Mouse (Mus musculus) hindbrain, embryonic 16.5 days (tissue): ENCODE data around the gene Uggt1. TPM values are rescaled to one million over a fixed set of nuclear protein-coding genes. Genes with fewer than 3 reads are reported as not detected.

Source experiments
- ATAC-seq: fragments of 200-750 bp; cut with Nextera tagmentation; 2 replicates; pipeline ENCODE4 v1.8.0; 2017; ENCODE audit warnings: moderate TSS enrichment, moderate library complexity
- H3K27ac ChIP-seq: fragments of 300-500 bp; sonication (generic); 2 replicates; pipeline ENCODE4 v1.5.1; 2014; ENCODE audit warnings: low read depth, mild to moderate bottlenecking, control low read depth, low read length, moderate library complexity
- H3K27me3 ChIP-seq: fragments of 300-500 bp; sonication (generic); replicated peaks from 2 replicates; pipeline ENCODE4 v1.6.1; 2014; ENCODE audit warnings: low read length; ENCODE audit not compliant: control insufficient read depth, insufficient read depth
- H3K36me3 ChIP-seq: fragments of 300-500 bp; sonication (generic); 2 replicates; pipeline ENCODE4 v1.6.1; 2014; ENCODE audit warnings: mild to moderate bottlenecking, low read length, moderate library complexity, mixed read lengths; ENCODE audit not compliant: control insufficient read depth, insufficient read depth
- H3K4me1 ChIP-seq: fragments of 300-500 bp; sonication (generic); 2 replicates; pipeline ENCODE4 v1.6.1; 2014; ENCODE audit warnings: low read depth, low read length; ENCODE audit not compliant: control insufficient read depth, insufficient read depth
- H3K4me2 ChIP-seq: fragments of 300-500 bp; sonication (generic); 2 replicates; pipeline ENCODE4 v1.6.1; 2014; ENCODE audit warnings: mild to moderate bottlenecking, low read length, control low read depth, moderate library complexity
- H3K4me3 ChIP-seq: fragments of 300-500 bp; sonication (generic); 2 replicates; pipeline ENCODE4 v1.5.1; 2014; ENCODE audit warnings: mild to moderate bottlenecking, low read length, control low read depth, moderate library complexity
- H3K9ac ChIP-seq: fragments of 300-500 bp; sonication (generic); 2 replicates; pipeline ENCODE4 v1.6.1; 2014; ENCODE audit warnings: low read depth, mild to moderate bottlenecking, control low read depth, low read length, moderate library complexity
- H3K9me3 ChIP-seq: fragments of 300-500 bp; sonication (generic); 2 replicates; pipeline ENCODE4 v1.6.1; 2014; ENCODE audit warnings: mild to moderate bottlenecking, low read length, moderate library complexity; ENCODE audit not compliant: control insufficient read depth
- WGBS: fragments of 180-500 bp; shearing (Covaris S2); extraction: QIAGEN DNeasy Blood & Tissue Kit; methylation state at CpG from one replicate; pipeline ENCODE4 v1.1.7; 2014; 5-methylcytosine and 5-hydroxymethylcytosine counted together
- polyA plus RNA-seq: library from polyadenylated mRNA; unstranded; fragments of >200 nt; fragmentation: Nextera tagmentation; extraction: Ambion mirVana; gene quantifications from 2 replicates; pipeline ENCODE4 v1.2.1, GENCODE M21; 2015

Uggt1 gene
- polyA plus RNA-seq, 1 experiment from 2014 or later = 40.2 TPM

- peaks cover 9% of the 10 kb centered on the region for H3K36me3 ChIP-seq
- H3K27me3 ChIP-seq = no peaks in the 10 kb centered on the region
- H3K4me2 ChIP-seq = no peak overlapping the region
- ATAC-seq = no peak
- H3K9me3 ChIP-seq = no peaks in the 10 kb centered on the region
- H3K27ac ChIP-seq = no peak overlapping the region
- no peak overlapping the region for H3K4me3 ChIP-seq
- H3K4me1 ChIP-seq = no peaks in the 10 kb centered on the region
- no peak overlapping the region for H3K9ac ChIP-seq
- WGBS = 87% methylated on average over 7 of the region's 7 CpGs
Observed at GRCm38 (mm10) chr1:36230919-36231705, 13.4 kb downstream of the Uggt1 start.

DNA sequence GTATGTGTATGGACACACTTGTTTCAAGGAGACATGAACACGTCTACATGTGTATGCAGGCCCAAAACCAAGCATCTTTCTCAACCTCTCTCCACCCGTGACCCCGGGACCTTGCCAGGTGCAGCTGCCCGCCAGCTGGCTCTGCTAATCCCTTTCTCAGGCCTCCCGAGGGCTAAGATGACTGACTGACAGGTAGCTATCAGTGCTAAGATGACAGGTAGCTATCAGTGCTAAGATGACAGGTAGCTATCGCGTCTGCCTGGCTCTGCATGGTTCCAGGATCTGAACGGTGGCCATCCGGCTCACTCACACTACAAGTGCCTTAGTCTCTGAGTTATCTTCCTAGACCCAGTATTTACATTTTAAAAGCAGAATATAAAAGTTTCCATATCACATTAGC, 16.1 kb downstream of the Uggt1 start:
- no peaks in the 10 kb centered on the region for H3K4me1 ChIP-seq
- no peak overlapping the region for H3K4me2 ChIP-seq
- peaks cover 8% of the 10 kb centered on the region for H3K36me3 ChIP-seq
- H3K27me3 ChIP-seq = no peaks in the 10 kb centered on the region
- no peak overlapping the region for H3K9ac ChIP-seq
- no peak overlapping the region for H3K4me3 ChIP-seq
- 90% methylated on average over 9 of the region's 9 CpGs for WGBS
- H3K27ac ChIP-seq = no peak overlapping the region
- H3K9me3 ChIP-seq = no peaks in the 10 kb centered on the region
- ATAC-seq = no peak

- H3K4me1 ChIP-seq = no peaks in the 10 kb centered on the region
- no peak overlapping the region for H3K4me2 ChIP-seq
- no peaks in the 10 kb centered on the region for H3K27me3 ChIP-seq
- no peak for ATAC-seq
- H3K27ac ChIP-seq = no peak overlapping the region
- no peak overlapping the region for H3K4me3 ChIP-seq
- no peak overlapping the region for H3K9ac ChIP-seq
- no peaks in the 10 kb centered on the region for H3K9me3 ChIP-seq
- H3K36me3 ChIP-seq = peaks cover 12% of the 10 kb centered on the region
- 88% methylated on average over 3 of the region's 3 CpGs for WGBS
Observed at GRCm38 (mm10) chr1:36224648-36225047, 19.9 kb downstream of the Uggt1 start.

DNA sequence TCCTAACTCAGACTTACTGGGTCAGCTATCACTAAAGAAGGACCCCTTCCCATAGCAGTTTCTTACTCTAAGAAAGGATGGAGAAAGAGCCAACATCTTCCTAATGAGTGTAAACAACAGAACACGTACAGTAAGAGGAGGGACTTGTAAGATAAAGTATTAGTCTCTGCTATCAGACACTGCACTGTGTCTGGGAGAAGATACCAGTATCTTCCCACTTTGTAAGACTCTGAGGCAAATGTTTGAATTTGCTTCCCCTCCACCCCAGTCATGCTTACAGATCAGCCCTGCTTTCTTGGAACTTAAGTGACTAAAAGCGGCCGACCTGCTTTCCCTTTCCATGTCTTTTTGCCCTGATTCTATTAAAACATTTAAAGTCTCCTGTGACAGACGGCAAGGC, 30.2 kb downstream of the Uggt1 start:
- Histone ChIP-seq H3K4me1 (no peaks in the 10 kb centered on the region), H3K9me3 (no peaks in the 10 kb centered on the region), H3K4me3 (no peak overlapping the region), H3K27me3 (no peaks in the 10 kb centered on the region), H3K36me3 (peaks cover 16% of the 10 kb centered on the region), H3K9ac (no peak overlapping the region), H3K4me2 (no peak overlapping the region), H3K27ac (no peak overlapping the region)
- WGBS = 92% methylated on average over 4 of the region's 4 CpGs
- no peak for ATAC-seq

DNA sequence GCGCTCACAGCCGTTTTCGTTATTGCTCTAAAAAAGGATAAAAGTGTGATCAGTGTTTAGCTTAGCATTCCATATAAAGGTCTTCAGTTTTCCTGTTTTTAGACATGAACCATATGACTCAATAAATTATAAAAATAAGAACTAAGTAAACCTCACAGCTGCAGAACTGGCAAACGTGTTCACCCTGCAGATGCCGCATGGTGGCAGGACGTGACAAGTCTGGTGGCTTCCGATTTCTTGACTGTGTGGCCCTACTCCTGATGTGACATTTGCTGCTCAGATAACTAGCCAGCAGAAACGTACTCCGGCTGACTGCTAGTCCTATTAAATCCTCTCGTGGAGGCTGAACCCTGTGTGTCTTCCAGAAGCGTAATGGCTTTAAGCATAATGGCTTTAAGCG, 42.8 kb downstream of the Uggt1 start:
- 96% methylated on average over 12 of the region's 12 CpGs for WGBS

DNA sequence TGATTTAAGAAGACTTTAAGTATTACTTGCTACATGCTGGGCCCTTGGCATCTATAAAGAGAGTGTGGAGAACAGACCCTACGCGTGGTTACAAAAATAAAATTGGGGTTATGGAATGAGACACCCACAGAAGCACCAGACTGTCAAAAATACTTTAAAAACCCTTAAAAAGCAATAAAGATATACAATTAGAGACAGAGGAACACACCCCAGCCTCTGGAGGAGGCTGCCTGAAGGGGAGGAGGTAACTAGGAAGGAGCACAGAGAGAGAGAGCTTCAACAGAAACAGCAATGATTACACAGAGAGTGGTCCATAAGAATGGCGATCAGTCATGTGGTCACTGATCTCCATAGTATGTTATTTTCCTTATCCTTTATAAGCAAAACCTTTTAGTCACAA, 50.0 kb downstream of the Uggt1 start:
- H3K27ac ChIP-seq = no peak overlapping the region
- H3K27me3 ChIP-seq = no peaks in the 10 kb centered on the region
- H3K4me1 ChIP-seq = no peaks in the 10 kb centered on the region
- H3K4me2 ChIP-seq = no peak overlapping the region
- WGBS = 91% methylated on average over 3 of the region's 3 CpGs
- H3K4me3 ChIP-seq = no peak overlapping the region
- H3K9ac ChIP-seq = no peak overlapping the region
- H3K36me3 ChIP-seq = peaks cover 39% of the 10 kb centered on the region
- ATAC-seq = no peak
- no peaks in the 10 kb centered on the region for H3K9me3 ChIP-seq

More for the DNA sequence above, 42.8 kb downstream of the Uggt1 start:
- ATAC-seq = no peak
- H3K4me2 ChIP-seq = no peak overlapping the region
- H3K27me3 ChIP-seq = no peaks in the 10 kb centered on the region
- no peak overlapping the region for H3K27ac ChIP-seq
- H3K36me3 ChIP-seq = peaks cover 7% of the 10 kb centered on the region; the same call in 1 of the 2 replicates
- no peak overlapping the region for H3K9ac ChIP-seq
- no peaks in the 10 kb centered on the region for H3K4me1 ChIP-seq
- no peaks in the 10 kb centered on the region for H3K9me3 ChIP-seq
- no peak overlapping the region for H3K4me3 ChIP-seq

GRCm38 (mm10) chr1:36191966-36192365, 52.6 kb downstream of the Uggt1 start:
- WGBS = 93% methylated on average over 11 of the region's 11 CpGs
- Histone ChIP-seq H3K9ac (no peak overlapping the region), H3K4me2 (no peak overlapping the region), H3K27me3 (no peaks in the 10 kb centered on the region), H3K4me3 (no peak overlapping the region), H3K27ac (no peak overlapping the region), H3K4me1 (no peaks in the 10 kb centered on the region), H3K36me3 (peaks cover 47% of the 10 kb centered on the region), H3K9me3 (no peaks in the 10 kb centered on the region)
- ATAC-seq = no peak

DNA sequence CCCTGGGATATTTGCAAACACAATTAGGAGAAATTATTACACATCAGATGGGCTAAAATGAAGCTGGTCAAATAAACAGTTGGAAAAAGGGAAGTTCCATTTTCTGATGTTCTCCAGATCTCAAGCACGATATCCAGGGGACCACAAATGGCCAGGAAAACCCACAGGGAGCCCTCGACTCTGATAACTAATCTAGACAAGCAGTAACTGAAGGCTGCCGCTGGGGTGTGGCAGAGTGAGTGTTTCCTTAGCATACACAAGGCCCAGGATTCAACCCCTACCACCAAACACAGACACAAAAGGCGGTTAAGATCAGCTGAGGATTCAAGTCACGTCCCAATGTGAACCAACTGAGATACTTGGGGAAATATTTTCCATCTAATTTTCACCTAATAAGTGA, 64.5 kb downstream of the Uggt1 start:
- peaks cover 26% of the 10 kb centered on the region for H3K36me3 ChIP-seq
- H3K4me1 ChIP-seq = no peaks in the 10 kb centered on the region
- no peak overlapping the region for H3K27ac ChIP-seq
- no peaks in the 10 kb centered on the region for H3K9me3 ChIP-seq
- ATAC-seq = no peak
- no peak overlapping the region for H3K4me2 ChIP-seq
- 83% methylated on average over 5 of the region's 5 CpGs for WGBS
- H3K4me3 ChIP-seq = no peak overlapping the region
- no peak overlapping the region for H3K9ac ChIP-seq
- no peaks in the 10 kb centered on the region for H3K27me3 ChIP-seq

DNA sequence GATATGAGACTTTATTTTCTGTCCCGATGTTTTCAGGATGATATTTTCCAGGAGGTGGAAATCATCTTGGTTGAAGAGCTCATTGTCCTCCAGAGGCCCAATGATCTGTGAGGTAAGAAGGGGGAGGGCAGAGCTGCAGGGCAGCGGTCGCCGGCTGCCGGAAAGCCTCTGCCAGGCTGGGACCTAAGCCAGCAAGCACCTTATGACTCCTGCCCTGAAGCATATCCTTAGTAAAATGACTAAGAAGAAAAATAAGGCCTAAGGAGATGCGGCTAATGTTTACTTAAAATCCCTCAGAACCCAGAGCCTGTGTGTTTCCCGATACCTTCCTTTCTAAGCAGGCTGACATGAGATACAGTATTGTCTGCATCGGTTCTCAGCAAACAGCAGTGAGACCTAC, 71.1 kb downstream of the Uggt1 start:
- no peaks in the 10 kb centered on the region for H3K27me3 ChIP-seq
- no peak overlapping the region for H3K4me2 ChIP-seq
- no peak overlapping the region for H3K27ac ChIP-seq
- no peak for ATAC-seq
- H3K4me1 ChIP-seq = no peaks in the 10 kb centered on the region
- peaks cover 34% of the 10 kb centered on the region for H3K36me3 ChIP-seq
- H3K9ac ChIP-seq = no peak overlapping the region
- H3K4me3 ChIP-seq = no peak overlapping the region
- no peaks in the 10 kb centered on the region for H3K9me3 ChIP-seq
- 87% methylated on average over 8 of the region's 8 CpGs for WGBS
